Mouse (Mus musculus) cerebellum, postnatal 14 days (tissue): Measurements from ENCODE around the gene Kremen1.

Source experiments
- DNase-seq, 2 experiments: peaks; one replicate each; pipeline ENCODE4 v3.0.0; 2021; ENCODE audit warnings: mixed read lengths in 2 of 2

The Kremen1 gene

DNA sequence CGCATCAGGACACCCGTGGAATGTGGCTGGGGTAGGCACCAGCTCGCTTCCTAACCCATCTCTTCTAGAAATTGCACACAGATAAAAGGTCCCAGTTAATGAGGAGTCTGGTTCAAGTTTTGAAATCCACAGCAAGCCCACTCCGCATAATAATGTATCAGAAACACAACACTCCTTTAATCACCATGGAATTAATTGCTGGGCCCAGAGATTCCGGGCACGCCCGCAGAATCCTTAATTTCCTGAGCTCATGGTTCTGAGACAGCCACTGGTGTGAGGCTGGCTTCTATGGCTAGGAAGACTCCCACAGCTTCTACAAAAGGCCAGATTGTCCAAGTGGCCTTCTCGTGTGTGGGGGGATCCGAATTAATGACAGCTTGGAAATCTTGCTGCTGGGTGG lies 94.0 kb downstream of the Kremen1 start:
- no peak for DNase-seq

DNA sequence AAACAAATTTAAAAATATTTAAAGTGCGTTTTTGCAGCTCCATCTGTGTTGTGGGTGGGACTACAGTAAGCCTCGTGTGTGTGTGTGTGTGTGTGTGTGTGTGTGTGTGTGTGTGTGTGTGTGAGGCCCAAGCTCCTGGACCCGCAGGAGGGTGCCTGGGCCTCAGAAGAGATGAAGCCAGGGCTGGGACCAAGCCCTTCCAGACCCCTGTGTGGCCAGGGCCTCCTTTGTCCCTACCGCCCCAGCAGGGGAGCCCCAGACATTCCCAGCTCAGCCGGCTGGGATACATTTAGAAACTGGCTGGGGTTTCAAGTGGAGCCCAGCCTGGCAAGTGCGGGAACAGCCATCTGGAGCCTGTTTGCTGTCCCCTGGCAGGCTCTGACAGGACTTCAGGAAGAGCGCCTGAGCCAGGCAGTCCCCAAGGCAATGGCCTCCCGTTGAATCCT lies 95.9 kb downstream of the Kremen1 start:
- peak; percentile 80 to 90 for DNase-seq

DNA sequence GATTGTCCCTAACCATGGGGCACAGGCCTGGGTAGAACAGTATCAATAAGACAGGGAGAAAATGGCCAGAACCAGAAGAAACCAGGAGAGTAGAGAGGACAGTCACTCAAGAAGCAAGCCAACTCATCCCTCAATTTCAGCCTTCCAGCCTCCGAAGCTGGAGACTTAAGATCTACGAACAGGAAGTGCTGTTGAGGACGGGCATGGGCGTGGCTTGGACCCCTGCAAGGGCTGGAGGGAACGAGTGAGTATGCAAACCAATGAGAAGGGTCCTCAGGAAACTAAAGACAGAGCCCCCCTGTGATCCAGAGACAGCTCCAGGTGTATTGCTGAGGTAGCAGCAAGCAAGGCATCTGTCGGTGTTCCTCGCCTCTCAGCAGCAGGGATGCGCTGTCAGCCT lies 97.0 kb downstream of the Kremen1 start:
- no peak for DNase-seq

DNA sequence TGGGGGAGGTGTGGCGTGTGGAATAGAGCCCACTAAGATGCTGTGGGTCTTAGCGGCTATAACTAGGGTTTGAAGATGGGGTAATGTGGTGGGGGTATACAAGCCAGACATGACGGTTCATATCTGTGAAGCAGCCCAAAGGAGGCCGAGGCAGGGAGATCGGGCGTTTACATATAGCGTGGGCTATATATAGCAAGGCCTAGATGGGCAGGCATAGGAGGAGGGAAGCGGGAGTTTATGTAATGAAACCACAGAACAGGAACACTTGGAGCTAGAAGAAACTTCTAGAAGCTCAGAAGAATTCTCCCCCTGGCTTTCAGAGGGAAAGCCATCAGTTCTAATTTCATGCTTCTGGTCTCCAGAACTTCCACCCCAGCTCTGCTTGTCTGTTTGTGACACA lies 97.9 kb downstream of the Kremen1 start:
- DNase-seq = no peak

- peak; percentile 55 to 66 for DNase-seq
Observed at GRCm38 (mm10) chr11:5160722-5161485, 100.5 kb downstream of the Kremen1 start.

GRCm38 (mm10) chr11:5158056-5158455 lies 103.3 kb downstream of the Kremen1 start:
- no peak for DNase-seq

GRCm38 (mm10) chr11:5154961-5155805 lies 106.2 kb downstream of the Kremen1 start:
- DNase-seq = peak; percentile 60 to 68

DNA sequence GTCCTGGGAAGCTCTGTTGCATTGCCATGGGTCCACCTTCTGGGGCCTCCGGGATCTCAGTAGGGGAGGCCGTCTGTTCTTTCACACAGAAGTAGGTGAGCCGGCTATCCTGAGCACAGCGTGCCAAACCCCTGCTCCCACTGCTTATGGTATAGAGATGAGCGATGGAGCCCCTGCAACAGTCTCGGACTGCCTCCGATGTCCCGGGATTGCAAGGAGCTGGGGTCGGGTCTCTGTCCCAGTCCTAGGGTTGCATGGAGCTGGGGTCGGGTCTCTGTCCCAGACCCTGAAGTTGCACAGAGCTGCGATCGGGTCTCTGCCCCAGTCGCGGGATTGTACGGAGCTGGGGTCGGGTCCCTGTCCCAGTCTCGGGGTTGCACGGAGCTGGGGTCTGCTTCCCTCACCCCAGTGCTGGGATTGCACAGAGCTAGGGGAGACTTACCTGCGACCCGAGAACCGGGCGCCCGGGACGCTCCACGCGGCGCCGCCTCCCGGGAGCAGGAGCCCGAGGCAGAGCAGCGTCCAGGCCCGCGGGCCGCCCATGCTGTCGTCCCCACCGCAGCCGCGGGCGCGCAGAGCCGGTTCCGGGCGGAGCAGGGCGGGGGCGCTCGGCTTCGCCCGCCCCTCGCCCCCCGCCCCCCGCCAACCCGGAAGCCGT lies 109.5 kb downstream of the Kremen1 start, which contains the start of gene Emid1:
TSS of gene Emid1 (minus strand) at position 578 of the 658 bp plus-strand sequence.
- no peak for DNase-seq

GRCm38 (mm10) chr11:5151247-5151630 lies 110.1 kb downstream of the Kremen1 start:
- DNase-seq = no peak

DNA sequence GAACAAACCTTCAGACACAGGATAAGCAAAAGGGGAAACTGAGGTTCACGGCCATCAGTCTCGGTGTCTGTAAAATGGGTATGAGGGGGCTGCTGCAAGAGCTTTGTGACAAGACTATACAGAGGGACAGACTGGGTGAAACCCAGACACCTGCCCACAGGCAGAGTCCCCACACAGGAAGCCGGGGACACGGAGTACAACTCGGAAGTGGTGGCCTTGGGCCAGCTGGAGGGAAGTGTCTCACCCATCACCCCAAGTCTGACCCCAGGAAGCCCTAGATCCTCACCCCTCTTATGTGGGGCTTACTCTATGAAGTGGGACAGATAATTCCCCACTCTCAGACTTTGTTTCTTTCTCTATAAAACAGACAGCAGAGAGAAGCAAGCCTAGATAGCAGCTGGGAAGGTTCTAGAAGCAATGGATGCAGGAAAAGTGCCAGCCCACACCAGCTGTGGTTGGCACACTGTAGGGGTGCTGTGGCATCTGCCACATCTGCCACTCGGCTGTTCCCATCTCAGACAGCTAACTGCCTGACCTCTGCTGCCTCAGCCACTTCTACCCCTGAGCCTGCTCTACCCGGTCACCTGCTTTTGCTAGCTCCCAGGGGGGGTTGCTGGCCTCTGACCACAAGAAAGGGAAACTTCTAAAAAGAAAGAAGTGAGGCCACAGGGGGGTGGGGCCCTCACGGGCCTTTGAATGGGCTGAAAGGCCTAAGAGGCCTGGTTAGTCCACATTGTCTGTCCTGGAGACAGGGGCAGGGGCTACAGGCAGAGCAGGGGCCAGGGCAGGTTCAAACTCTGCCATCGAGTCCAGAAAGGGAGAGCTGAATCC lies 110.7 kb downstream of the Kremen1 start:
- no peak for DNase-seq

DNA sequence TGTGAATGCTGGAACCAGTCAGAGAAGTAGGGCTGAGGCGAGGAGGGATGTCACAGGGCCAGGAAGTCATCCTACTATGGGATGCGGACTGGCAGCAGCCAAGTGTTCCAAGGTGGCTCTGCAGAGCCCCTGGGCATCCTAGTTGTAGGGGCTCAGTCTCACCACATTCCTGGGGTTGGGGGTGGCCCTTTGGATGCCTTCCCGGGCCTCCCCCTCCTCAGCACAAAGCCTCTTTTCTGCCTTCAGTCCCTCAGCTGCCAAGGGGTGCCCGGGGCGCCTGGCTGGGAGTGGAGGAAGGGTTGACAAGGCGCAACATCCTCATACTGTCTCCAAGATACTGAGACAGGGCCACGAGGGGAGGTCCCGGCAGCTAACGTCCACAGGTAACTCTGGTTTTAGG lies 111.4 kb downstream of the Kremen1 start:
- no peak for DNase-seq

DNA sequence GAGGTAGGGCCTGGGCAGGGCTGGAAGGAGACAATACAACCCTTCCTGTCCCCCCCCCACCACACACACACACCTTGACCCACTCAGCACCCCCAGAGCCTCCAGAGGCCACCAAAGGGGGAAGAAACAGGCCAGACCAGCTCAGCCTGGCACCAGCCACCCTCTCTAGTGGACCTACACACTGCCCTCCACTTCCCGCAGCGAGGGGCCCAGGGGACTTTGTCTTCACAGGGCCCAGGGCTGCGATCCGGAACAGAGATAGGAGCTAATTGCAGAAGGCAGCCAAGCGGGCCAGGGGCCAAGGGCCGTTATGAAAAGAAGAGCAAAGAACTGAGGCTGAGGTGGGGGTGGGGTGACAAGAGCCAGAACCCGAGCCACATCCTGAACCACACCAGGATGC lies 112.1 kb downstream of the Kremen1 start:
- DNase-seq = peak in 1 of 2 experiments; percentile 43

DNA sequence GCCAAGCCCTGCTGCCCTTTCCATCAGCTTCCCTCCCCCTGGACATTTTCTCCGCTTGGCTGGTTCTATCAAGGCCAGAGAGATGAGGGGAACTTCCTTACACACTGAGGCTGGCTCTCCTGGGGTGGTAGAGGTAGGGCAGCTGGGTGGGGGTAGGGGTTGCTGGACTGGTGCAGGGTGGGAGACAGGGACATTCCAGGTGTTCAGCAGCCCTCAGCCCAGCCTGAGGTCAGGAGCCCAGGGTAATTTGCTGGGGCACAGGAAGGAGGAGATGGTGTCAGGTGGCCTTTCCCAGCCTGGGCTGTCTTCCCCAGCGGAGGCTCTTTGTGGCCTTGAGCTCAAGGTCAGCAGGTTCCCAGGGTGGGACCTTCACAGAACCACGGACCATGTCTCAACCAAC lies 115.8 kb downstream of the Kremen1 start:
- DNase-seq = no peak

- DNase-seq = no peak
Observed at GRCm38 (mm10) chr11:5141965-5142364, 119.4 kb downstream of the Kremen1 start.
